Mouse (Mus musculus): ENCODE results near the gene Skap1.

GRCm38 (mm10) chr11:96644969-96645368 lies 180.6 kb downstream of the Skap1 start:
- no peak for TF ChIP-seq POLR2A (IDR thresholded peaks at IDR 0.05; ENCODE audit: insufficient read length, low read depth)
- no peak for TF ChIP-seq MYOD1 (IDR thresholded peaks at IDR 0.05; ENCODE audit: control insufficient read depth in 1 of 3, insufficient read length in 2 of 3, low read depth in 2 of 3)
